Mouse (Mus musculus): ENCODE measurements at regions not wholly inside any gene's neighbourhood (a gene's known extent, or its start where the extent isn't known, plus 50 kb on each side); places are given as distances from the start of the nearest gene placed in this dataset.
"Not testable (repeated sequence)": the region's sequence is repeated elsewhere in the genome, so short reads cannot be mapped to it uniquely, and the experiment has no call there.

DNA sequence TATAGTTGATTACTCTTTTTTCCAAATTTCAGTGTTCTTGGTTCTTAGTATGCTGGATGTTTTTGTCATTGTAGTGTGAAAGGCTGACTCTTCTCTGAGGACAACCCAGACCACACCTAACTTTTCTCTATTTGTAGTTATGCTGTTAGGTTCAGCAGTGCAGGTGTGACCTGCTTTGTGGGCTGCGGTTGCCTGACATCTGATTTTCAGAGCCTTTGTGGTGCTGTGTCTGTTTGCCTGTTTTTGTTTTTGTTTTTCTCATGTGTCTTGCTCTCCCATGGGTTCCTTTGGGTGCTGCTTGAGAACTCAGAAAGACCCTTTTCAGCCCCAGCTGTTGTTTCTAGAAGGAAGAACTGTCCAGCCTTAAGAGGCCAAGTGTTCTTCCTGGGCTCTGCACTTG is 52.0 kb upstream of the Trpm1 start:
- H3K4me1 ChIP-seq (ENCODE audit: control insufficient read depth, insufficient read depth, low read length) = no peaks in the 10 kb centered on the region
- no peak for TF ChIP-seq CTCF (IDR thresholded peaks at IDR 0.05; ENCODE audit: control insufficient read depth, insufficient read depth, low read length)
- TF ChIP-seq POLR2A (IDR thresholded peaks at IDR 0.05; ENCODE audit: borderline replicate concordance, control insufficient read depth, low read depth, low read length) = no peak
- 88% methylated on average over 1 of the region's 1 CpGs for WGBS
- no peak overlapping the region for H3K4me3 ChIP-seq (replicated peaks; ENCODE audit: control insufficient read depth, low read depth, low read length)
- H3K27ac ChIP-seq (ENCODE audit: control insufficient read depth, insufficient read depth, low read depth, low read length, poor library complexity) = no peak overlapping the region

DNA sequence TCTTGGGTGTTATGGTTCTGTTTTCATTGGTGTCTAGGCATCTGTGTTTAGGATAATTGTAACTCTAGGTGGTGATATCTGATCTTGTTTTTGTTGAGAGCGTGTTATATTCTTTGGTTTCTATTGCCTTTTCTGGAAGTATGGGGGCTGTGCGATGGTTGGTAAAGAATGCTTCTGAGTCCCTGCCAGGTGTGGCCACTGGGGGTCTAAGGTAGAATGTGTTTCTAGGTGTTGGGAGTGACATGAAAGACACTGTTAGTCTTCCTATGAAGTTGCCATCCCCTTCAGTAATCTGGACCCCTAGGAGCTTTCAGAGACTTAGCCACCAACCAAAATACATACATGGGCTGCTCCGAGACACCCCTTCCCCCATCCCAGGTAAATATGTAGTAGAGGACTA is 54.0 kb upstream of the Trpm1 start:
- Histone ChIP-seq H3K27ac (ENCODE audit: control insufficient read depth, insufficient read depth, low read depth, low read length, poor library complexity) (no peak overlapping the region), H3K4me3 (replicated peaks; ENCODE audit: control insufficient read depth, low read depth, low read length) (no peak overlapping the region), H3K4me1 (ENCODE audit: control insufficient read depth, insufficient read depth, low read length) (no peaks in the 10 kb centered on the region)
- 88% methylated on average over 3 of the region's 3 CpGs for WGBS
- TF ChIP-seq POLR2A (IDR thresholded peaks at IDR 0.05; ENCODE audit: borderline replicate concordance, control insufficient read depth, low read depth, low read length) (no peak), CTCF (IDR thresholded peaks at IDR 0.05; ENCODE audit: control insufficient read depth, insufficient read depth, low read length) (no peak)

DNA sequence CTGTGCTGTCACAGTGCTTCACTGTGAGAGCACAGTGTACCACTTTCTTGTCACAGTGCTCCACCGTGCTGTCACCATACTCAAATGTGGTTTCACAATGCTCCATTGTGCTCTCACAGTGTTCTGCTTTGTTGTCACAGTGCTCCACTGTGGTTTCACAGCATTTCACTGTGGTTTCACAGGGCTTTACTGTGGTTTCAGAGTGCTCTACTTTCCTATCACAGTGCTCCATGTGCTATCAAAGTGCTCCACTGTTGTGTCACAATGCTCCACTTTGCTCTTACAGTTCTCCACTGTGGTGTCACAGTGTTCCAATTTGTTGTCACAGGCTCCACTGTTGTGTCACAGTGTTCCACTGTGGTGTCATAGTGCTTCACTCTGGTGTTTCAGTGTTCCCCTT is 63.6 kb upstream of the Trpm1 start:
- TF ChIP-seq POLR2A (IDR thresholded peaks at IDR 0.05; ENCODE audit: borderline replicate concordance, control insufficient read depth, low read depth, low read length) = no peak
- no peak for TF ChIP-seq CTCF (IDR thresholded peaks at IDR 0.05; ENCODE audit: control insufficient read depth, insufficient read depth, low read length)
- 34% methylated on average over 1 of the region's 1 CpGs for WGBS
- Histone ChIP-seq H3K27ac (ENCODE audit: control insufficient read depth, insufficient read depth, low read depth, low read length, poor library complexity) (no peak overlapping the region), H3K4me1 (ENCODE audit: control insufficient read depth, insufficient read depth, low read length) (peaks cover 1% of the 10 kb centered on the region), H3K4me3 (replicated peaks; ENCODE audit: control insufficient read depth, low read depth, low read length) (no peak overlapping the region)

DNA sequence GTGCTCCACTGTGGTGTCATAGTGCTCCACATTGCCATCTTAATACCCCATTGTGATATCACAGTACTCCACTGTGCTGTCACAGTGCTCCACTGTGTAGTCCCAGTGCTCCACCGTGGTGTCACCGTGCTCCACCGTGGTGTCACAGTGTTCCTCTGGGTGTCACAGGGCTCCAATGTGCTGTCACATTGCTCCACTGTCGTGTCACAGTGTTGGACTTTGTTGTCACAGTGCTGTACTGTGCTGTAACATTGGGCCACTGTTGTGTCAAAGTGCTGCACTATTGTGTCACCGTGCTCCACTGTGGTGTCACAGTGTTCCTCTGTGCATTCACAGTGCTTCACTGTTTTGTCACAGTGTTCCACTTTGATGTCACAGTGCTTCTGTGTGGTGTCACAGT is 64.6 kb upstream of the Trpm1 start:
- no peak overlapping the region for H3K4me3 ChIP-seq (replicated peaks; ENCODE audit: control insufficient read depth, low read depth, low read length)
- WGBS = 83% methylated on average over 5 of the region's 5 CpGs
- TF ChIP-seq POLR2A (IDR thresholded peaks at IDR 0.05; ENCODE audit: borderline replicate concordance, control insufficient read depth, low read depth, low read length) = no peak
- TF ChIP-seq CTCF (IDR thresholded peaks at IDR 0.05; ENCODE audit: control insufficient read depth, insufficient read depth, low read length) = no peak

DNA sequence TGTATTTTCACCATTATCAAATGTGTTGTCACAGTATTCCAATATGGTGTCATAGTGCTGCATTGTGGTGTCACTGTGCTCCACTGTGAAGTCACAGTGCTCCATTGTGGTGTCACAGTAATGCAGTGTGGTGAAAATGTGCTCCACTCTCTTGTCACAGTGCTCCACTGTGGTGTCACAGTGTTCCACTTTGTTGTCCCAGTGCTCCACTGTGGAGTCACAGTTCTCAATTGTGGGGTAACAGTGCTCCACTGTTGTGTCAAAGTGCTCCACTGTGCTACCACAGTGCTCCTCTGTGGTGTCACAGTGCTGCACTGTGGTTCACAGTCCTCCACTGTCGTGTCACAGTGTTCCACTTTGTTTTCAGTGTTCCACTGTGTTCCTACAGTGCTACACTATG is 69.7 kb upstream of the Trpm1 start:
- H3K27ac ChIP-seq (ENCODE audit: control insufficient read depth, insufficient read depth, low read depth, low read length, poor library complexity); H3K4me1 ChIP-seq (ENCODE audit: control insufficient read depth, insufficient read depth, low read length); H3K4me3 ChIP-seq (replicated peaks; ENCODE audit: control insufficient read depth, low read depth, low read length): not testable (repeated sequence)
- 60% methylated on average over 1 of the region's 1 CpGs for WGBS

More for the DNA sequence above, 64.6 kb upstream of the Trpm1 start:
- peaks cover 1% of the 10 kb centered on the region for H3K4me1 ChIP-seq (ENCODE audit: control insufficient read depth, insufficient read depth, low read length)
- H3K27ac ChIP-seq (ENCODE audit: control insufficient read depth, insufficient read depth, low read depth, low read length, poor library complexity) = no peak overlapping the region

DNA sequence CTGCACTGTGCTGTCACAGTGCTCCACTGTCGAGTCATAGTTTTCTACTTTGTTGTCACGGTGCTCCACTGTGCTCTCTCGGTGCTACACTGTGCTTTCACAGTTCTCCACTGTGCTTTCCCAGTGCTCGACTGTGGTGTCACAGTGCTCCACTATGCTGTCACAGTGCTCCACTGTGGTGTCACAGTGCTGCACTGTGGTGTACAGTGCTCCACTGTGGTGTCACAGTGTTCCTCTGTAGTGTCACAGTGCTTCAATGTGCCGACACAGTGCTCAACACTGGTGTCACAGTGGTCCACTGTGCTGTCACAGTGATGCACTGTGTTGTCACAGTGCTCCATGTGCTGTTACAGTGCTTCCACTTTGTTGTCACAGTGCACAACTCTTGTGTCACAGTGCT is 71.0 kb upstream of the Trpm1 start:
- WGBS = 77% methylated on average over 5 of the region's 5 CpGs
- TF ChIP-seq CTCF (IDR thresholded peaks at IDR 0.05; ENCODE audit: control insufficient read depth, insufficient read depth, low read length) (no peak), POLR2A (IDR thresholded peaks at IDR 0.05; ENCODE audit: borderline replicate concordance, control insufficient read depth, low read depth, low read length) (no peak)
- Histone ChIP-seq H3K4me1 (ENCODE audit: control insufficient read depth, insufficient read depth, low read length) (no peaks in the 10 kb centered on the region; the same call in 1 of the 2 replicates), H3K27ac (ENCODE audit: control insufficient read depth, insufficient read depth, low read depth, low read length, poor library complexity) (no peak overlapping the region), H3K4me3 (replicated peaks; ENCODE audit: control insufficient read depth, low read depth, low read length) (no peak overlapping the region)

DNA sequence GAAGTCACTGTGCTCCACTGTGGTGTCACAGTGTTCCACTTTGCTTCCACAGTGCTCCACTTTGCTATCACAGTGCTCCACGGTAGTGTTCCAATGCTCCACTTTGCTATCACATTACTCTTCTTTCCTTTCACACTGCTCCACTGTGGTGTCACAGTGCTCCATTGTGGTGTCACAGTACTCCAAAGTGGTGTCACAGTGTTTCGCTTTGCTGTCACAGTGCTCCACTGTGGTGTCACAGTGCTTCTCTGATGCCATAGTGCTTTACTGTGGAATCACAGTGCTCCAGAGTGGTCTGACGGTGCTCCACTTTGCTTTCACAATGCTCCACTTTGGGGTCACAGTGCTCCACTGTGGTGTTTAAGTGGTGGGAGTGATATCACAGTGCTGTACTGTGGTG is 71.4 kb upstream of the Trpm1 start:
- TF ChIP-seq POLR2A (IDR thresholded peaks at IDR 0.05; ENCODE audit: borderline replicate concordance, control insufficient read depth, low read depth, low read length) = no peak
- no peak for TF ChIP-seq CTCF (IDR thresholded peaks at IDR 0.05; ENCODE audit: control insufficient read depth, insufficient read depth, low read length)
- H3K4me1 ChIP-seq (ENCODE audit: control insufficient read depth, insufficient read depth, low read length) = no peaks in the 10 kb centered on the region; the same call in 1 of the 2 replicates
- WGBS = 84% methylated on average over 3 of the region's 3 CpGs
- H3K27ac ChIP-seq (ENCODE audit: control insufficient read depth, insufficient read depth, low read depth, low read length, poor library complexity) = no peak overlapping the region
- no peak overlapping the region for H3K4me3 ChIP-seq (replicated peaks; ENCODE audit: control insufficient read depth, low read depth, low read length)

DNA sequence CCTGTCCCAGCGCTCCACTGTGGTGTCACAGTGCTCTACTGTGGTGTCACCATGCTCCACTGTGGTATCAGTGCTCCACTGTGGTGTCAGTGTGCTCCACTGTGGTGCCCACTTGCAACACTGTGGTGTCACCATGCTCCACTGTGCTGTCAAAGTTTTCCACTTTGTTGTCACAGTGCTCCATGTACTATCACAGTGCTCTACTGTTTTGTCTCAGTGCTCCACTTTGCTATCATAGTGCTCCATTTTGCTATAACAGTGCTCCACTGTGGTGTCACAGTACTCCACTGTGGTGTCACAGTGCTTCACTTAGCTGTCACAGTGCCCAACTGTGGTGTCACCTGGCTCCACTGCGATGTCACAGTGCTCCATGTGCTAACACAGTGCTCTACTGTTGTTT is 72.0 kb upstream of the Trpm1 start:
- WGBS = 74% methylated on average over 2 of the region's 2 CpGs
- no peak overlapping the region for H3K4me3 ChIP-seq (replicated peaks; ENCODE audit: control insufficient read depth, low read depth, low read length)
- TF ChIP-seq POLR2A (IDR thresholded peaks at IDR 0.05; ENCODE audit: borderline replicate concordance, control insufficient read depth, low read depth, low read length) (no peak), CTCF (IDR thresholded peaks at IDR 0.05; ENCODE audit: control insufficient read depth, insufficient read depth, low read length) (no peak)
- no peaks in the 10 kb centered on the region; the same call in 1 of the 2 replicates for H3K4me1 ChIP-seq (ENCODE audit: control insufficient read depth, insufficient read depth, low read length)
- H3K27ac ChIP-seq (ENCODE audit: control insufficient read depth, insufficient read depth, low read depth, low read length, poor library complexity) = no peak overlapping the region

DNA sequence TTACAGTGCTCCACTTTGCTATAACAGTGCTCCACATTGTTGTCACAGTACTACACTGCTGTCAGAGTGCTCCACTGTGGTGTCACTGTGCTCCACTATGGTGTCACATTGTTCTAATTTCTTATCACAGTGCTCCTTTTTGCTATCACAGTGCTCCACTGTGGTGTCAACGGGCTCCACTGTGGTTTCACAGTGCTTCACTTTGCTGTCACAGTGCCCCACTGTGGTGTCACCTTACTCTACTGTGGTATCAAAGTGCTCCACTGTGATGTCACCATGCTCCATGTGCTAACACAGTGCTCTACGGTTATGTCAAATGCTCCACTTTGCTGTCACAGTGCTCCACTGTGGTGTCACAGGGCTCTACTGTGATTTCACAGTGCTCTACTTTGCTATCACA is 72.6 kb upstream of the Trpm1 start:
- no peak overlapping the region for H3K27ac ChIP-seq (ENCODE audit: control insufficient read depth, insufficient read depth, low read depth, low read length, poor library complexity)
- H3K4me1 ChIP-seq (ENCODE audit: control insufficient read depth, insufficient read depth, low read length) = no peaks in the 10 kb centered on the region; the same call in 1 of the 2 replicates
- H3K4me3 ChIP-seq (replicated peaks; ENCODE audit: control insufficient read depth, low read depth, low read length) = no peak overlapping the region
- TF ChIP-seq POLR2A (IDR thresholded peaks at IDR 0.05; ENCODE audit: borderline replicate concordance, control insufficient read depth, low read depth, low read length) = no peak
- TF ChIP-seq CTCF (IDR thresholded peaks at IDR 0.05; ENCODE audit: control insufficient read depth, insufficient read depth, low read length) = no peak
- 62% methylated on average over 2 of the region's 2 CpGs for WGBS

Measured in bone marrow, adult 2 months (tissue).